Mouse (Mus musculus): ENCODE measurements around the gene Bnip1.

The Bnip1 gene

DNA sequence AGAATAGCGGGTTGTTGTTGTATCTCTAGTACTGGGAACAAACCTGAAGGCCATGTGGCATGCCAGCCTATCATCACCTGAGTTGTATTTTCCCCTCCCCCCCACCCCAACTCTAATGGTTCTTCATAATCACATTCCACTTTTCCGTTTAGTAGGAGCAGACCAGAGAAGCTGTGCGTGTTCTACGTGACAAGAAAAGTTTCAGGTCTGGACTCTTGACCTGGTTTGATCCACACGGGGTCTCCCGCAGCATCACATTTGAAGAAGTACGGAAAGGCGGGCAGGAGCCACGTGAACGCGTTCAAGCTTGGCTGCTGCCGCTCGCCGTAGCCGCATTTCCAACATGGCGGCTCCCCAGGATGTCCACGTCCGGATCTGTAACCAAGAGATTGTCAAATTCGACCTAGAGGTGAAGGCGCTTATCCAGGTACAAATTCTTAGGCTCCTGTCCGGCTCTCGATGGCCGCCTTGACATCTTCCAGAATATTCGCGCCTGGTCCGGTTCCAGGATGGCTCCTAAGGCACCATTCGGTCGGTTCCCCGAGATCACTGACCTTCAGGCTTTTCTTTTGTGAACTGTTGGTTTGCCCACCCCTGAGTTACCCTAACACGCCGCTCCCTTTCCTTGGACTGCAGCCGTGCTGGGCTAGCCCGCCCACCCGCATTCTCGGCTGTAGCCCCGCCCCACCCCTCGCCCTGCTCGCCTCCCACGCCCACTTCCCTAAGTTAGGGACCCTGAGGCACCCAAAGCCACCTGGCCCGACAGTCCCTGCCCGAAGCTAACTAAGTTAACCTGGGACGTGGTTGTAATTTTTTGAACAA is at the start of gene Bnip1:
Gene Bnip1 (plus strand): TSS at position 317 of the 822 bp plus-strand sequence.
- peak; percentile 66 for DNase-seq

DNA sequence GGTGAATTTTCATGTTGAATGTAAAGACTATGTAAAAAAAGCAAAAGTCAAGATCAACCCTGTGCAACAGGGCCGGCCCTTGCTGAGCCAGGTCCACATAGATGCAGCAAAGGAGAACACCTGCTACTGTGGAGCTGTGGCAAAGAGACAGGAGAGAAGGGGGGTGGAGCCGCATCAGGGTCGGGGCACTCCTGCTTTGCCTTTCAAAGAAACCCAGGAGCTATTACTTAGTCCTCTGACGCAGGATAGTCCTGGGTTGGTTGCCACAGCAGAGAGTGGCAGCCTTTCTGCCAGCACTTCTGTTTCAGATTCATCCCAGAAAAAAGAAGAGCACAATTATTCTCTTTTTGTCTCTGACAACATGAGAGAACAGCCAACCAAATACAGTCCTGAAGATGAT is 38.3 kb upstream of the Bnip1 start:
- DNase-seq: no peak

DNA sequence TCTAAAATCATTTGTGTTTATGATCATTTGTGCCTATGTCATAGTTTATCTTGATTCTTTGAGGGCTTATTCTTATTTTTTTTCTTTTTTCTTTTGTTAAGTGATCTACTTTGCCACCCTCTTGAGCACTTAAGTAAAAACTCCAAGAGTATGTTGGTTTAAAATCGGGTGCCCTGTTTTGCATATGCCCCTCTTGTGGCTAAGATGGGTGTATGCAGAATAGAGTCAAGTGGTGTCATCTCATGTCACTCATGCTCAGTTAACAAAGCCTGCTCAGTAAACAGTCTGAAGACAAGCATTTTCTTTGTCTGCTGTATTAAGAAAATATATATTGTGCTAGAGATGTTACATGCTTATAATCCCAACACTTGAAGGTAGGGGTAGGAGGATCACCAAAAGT is 37.6 kb upstream of the Bnip1 start:
- DNase-seq: no peak

DNA sequence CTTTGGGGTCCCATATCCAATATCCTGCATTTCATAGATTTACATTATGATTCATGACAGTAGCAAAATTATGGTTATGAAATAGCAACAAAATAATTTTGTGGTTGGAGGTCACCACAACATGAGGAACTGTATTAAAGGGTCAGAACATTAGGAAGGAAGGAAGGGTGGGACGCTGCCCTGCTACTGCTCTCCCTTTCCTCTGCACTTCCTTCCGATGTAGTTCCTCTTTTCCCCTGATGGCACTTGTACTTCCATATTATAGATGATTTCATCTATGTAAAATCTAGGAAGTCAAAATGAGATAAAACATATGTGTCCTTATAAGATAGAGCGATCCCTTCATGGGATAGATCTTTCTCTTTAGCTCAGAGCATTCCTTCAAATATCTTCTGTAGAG is 30.9 kb upstream of the Bnip1 start:
- DNase-seq: no peak

DNA sequence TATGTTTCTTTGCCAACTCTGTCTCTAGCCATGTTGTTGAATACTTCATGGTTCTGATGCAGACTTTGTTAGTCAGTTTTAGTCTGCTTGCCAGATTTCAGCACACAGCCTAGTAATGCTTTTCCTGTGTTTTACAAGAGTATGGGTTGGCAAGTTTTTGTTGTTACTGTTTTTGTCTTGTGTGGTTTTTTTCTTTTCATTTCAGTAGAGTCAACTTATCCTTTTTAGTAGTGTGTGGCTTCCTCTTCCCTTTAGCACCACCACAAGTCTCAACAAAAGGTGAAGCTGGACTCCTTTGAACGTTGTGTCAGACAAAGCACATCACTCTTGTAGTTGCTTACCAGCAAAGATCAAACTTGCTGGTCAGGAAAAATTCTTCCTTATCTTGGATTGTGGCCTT is 28.6 kb upstream of the Bnip1 start:
- no peak for DNase-seq

DNA sequence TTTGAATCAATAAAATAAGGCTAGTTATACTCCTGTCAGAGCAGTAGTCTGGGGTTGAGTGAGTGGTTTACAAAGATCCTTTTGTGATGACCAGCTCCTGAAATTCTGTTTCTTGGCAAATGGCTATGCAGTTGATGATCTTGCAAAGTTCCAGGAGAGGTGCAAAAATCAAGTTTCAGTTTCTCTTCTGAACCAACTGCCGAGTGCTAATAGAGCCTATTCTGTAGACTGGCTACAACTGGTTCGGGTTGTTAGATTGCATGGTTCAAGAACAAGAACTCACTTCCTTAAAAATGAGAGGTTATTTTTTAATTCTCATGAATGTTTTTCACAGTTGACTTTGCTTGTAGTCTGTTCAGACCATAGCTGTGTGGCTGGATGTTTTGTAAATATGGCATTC is 27.4 kb upstream of the Bnip1 start:
- DNase-seq: no peak

DNA sequence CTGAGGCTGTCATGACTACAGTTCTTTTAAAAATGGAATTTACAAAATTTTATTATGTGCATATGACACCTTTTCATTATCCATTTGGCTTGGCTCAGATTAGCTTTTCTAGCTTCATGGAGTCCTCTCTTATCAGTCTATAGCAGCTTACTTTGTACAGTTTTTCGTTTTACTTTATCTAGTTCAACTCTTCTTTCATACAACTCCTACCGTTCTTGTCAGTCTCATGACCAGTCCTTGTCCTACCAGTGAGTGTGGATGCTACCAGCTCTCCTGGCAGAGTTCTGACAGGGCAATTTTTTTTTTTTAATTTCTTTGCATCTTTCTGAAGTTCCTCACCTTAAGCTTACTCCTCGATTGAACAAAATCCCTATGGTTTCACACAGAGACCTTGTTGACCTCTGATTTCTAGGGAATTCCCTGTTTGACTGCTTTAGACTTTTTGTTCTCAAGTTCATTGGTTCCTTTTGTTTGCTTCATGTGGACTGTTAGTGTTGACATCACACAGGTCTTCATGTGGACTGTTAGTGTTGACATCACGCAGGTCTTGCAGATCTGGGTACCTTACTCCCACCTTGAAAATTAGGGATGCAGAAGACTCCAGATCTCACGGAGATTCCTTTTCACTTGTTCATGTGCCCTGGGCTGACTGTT is 13.6 kb upstream of the Bnip1 start:
- no peak for DNase-seq

DNA sequence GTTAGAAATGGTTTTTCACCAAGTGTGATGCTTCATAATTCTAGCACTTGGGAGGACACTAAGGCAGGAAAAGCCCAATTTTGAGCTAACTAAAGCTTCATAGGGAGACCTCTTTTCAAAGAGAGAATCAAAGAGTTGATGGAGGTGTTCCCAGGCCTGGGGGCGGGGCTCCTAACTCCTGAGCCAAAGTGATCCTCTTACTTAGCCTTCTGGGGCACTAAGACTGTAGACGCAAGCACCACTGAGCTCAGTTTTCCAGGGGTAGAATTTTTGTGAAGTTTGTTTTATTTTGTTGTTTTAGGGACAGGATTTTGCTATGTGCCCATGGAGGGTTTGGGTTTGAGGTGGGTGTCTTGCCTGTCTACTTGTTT is 13.1 kb upstream of the Bnip1 start:
- DNase-seq: no peak

DNA sequence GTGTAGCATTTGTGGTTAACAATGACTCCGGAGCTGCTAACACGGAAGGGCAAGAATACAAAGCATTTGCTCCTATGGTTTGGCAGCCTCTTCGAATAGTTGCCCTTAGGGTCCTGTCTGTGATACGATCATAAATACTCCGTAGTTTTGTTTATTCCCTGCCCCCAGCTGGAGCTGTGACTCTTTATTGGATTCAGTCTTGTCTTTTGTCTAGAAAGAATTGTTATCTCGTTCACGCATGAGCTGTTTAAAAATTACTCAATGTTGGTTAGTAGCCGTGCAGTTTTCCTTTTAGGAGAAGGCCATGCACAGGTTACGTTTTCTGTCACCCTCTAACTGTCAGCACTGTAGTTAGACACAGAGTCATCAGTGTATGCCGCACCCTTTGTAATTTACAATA is 4.7 kb upstream of the Bnip1 start:
- DNase-seq: no peak

DNA sequence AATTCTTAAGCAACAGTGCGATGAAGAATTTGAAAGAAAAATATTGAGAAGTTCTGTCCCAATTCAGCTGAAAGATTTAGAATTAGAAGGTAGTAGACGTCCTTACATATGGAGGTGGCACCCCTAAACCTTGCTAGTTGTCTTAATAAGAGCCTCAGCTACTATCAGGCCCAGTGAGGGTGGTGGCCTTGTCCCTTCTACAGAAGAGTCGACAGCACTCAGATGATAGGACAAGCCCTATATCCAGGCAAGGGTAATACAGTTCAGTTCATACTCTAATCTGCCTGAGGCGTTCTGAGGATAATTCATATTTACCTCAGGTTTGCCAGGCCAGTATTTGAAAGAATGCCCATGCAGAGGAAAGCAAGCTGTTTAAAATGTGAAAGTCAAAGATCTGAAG is 2.9 kb upstream of the Bnip1 start:
- DNase-seq: no peak

DNA sequence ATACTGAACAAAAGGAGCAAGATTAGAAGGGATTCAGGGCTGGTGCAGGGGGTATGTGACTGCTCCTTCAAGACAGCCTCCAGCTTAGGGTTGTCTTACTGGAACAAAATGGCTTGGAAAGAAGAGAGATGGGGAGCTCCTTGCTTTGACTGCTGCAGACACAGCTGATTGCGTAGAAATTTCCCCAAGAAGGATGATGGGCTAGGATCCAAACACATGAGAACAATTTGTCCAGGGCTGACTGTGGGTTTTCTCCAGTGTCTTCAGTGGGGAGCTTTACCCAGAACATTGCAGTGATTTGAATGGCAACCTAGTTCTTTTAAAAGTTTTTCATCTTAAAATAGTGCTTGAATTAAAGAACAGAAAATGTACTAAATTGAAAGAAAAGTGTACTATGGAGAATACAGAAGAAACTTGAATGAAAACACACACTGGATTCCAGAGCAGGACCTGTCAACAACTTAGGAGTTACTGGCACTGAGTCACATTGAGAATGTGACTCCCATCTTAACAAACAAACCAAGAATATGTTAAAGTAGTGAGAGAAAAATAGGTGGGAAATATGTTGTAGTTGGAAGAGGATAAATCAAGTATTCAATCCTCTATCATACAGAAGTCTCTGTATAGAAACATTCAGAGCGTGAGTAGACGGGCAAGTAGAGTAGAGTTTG is 2.3 kb upstream of the Bnip1 start:
- no peak for DNase-seq

DNA sequence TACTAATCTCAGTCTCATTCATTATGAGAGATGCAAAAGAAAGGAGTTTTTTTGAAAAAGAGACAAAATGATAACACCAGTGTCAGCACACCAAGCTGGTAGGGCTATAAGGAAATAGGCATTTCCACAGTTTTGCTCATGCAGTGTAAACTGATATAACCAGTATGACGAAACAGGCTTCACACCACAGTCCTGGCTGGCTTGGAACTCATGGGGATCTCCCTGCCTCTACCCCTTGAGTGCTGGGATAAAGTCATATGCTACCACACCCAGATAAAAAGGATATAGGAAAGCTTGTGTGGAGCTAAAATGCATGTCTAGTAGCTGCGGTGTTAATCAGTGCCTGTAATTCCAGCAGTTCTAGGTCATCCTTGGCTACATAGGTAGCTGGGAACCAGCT is 1.4 kb upstream of the Bnip1 start:
- DNase-seq: no peak

DNA sequence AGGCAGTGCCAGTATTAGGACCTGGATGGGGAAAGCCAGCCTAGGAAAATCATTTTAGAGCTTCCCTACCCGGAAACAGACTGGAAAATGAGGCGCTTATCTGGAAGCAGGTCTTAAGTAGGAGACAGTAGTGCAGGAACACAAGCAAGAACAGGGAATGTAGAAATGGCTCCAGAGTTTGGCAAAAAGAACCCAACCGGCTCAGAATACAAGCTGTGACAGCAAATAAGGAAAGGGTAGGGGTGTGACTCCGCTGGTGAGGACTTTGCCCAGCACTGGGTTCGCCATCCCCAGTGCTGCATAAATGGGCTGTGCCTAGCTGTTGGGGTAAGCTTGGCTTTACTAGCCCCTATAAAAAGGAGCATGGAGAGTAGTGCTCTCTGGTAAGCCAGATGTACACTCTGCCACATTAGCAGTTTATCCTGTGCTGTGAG is 761 bp downstream of the Bnip1 start:
- DNase-seq: no peak

DNA sequence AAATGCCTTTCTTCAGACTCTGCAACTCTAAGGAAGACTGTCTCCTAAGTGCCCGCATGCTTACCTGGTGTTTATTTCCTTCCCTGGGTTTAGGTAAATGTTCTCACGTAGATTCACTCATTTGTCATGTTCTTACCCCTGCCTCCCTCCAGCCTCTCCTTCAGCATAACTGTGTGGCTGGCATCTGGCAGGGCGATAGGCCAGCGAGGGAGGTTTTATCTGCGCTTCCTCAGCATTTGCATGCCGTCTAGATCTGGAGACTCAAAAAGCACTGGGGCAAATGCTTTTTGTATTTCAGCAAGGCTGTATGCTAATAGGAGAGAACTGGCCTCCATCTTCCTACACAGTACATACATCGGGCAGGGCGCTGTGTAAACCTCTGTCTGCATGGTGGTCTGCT is 3.7 kb downstream of the Bnip1 start:
- no peak for DNase-seq

DNA sequence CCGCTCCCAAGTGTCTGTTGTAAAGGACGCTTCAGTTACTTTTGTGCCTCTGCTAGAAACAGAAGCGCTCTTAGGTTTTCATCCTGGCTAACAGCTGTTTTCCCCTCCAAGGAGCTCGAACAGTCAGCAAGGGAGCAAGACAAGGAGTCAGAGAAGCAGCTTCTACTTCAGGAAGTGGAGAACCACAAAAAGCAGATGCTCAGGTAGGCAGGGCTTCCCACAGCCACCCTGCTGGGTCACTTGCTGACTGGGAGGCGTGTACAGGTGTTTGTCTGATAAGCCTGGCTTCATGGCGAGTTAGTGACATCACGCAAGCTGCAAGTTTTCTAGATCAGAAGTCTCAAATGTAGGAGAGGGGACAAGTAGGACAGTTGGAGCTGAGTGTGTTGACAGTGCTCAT is 5.7 kb downstream of the Bnip1 start:
- no peak for DNase-seq

DNA sequence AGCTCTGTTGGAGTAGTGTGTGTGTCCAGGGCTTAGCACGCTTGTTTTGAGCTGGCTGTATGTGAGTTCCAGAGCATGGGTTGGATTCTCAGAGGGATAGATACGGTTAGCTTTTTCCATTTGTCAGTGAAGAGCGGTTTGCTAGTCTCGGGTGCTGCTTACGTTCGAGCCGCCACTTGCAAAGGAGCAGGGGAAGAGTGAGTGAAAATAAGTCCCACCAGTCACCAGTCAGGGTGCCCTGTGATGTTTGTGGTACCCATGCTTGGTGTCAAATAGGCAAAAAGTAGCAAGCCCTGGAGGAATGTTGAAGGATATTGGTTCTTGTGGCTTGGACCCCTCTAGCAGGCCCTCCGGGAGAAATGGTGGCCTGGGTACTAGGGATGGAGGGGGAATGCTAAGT is 8.1 kb downstream of the Bnip1 start:
- DNase-seq: no peak

DNA sequence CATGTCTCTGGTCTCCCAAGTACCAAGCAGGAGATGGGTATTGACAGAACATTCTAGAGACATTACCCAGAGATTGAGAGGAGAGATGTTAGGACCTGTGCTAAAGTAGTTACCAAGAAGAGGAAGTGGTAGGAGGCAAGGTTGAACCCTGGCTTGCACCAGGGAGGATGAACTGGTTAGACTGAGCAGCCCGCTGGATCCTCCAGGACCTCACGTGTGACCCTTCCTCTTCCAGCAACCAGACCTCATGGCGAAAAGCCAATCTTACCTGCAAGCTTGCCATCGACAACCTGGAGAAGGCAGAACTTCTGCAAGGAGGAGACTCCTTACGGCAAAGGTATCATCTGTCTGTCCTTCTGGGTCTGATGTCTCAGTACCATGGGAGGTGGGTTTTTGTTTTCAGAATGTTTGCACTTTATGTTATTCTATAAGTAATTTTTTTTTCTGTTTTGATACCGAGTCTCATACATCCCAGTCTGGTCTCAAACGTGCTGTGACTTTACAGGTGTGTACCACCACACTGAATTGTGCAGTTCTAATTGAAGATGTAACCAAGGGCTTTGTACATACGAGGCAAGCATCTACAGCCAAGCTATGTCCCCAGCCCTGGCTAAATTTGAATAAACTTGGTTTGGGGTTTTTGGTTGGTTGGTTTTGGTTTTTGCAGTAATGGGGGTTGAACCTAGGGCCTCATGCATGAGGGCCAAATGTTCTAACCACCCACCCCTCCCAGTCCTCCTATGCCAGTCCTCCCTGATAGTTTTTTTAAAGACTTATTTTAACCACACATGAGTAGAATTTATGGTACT is 8.8 kb downstream of the Bnip1 start:
- no peak for DNase-seq

DNA sequence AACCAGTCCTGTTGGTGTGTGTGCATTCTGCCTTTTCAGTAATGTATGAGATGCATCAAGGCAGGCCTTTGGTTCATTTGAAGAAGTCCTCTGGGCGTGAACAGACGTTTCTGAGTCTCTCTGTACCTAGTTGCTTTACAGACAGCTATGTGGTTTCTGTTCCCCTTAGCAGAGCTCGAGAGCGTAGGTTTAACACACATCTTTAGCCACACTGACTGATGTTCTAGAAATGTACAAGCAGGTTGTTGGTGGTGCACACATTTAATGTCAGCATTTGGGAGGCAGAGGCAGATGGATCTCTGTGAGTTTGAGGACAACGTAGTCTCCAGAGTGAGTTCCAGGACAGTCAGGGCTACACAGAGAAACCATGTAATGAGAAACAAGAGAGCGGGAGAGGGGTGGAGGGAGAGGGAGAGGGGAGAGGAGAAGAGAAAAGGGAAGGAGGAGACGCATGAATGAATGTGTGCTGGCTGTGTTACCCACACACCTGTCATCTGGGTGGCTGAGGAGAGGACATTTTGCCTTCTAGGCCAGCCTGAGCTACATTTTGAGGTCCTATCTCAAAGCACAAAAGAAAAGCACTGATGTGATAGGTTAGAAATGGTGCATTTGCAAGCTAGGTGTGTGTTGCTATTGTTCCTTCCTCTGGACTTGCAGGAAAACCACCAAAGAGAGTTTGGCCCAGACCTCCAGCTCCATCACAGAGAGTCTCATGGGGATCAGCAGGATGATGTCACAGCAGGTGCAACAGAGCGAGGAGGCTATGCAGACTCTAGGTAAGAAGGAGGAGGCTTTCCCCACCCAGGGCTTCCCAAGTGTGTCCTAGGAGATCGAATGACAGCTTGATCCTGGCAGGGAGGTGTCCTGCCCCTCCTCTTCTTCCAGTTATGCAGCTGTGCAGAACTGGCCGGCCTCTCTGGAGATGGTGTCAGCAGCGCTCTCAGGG is 9.7 kb downstream of the Bnip1 start:
- no peak for DNase-seq

DNA sequence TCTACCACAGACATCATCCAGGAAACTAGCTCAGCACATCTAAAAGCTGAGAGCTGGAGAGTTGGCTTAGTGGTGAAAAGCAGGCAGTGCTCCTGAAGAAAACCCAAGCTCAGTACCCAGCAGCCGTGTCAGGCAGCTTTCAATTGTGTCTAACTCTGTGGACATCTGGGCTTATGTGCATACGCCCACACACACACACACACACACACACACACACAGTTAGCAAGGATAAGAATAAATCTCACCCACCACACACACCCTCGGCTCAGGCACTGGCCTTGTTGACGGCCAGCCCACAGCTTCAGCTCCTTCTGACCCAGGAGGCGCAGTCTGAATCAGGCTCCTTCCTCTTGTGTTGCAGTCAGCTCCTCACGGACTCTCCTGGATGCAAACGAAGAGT is 10.7 kb downstream of the Bnip1 start:
- no peak for DNase-seq

DNA sequence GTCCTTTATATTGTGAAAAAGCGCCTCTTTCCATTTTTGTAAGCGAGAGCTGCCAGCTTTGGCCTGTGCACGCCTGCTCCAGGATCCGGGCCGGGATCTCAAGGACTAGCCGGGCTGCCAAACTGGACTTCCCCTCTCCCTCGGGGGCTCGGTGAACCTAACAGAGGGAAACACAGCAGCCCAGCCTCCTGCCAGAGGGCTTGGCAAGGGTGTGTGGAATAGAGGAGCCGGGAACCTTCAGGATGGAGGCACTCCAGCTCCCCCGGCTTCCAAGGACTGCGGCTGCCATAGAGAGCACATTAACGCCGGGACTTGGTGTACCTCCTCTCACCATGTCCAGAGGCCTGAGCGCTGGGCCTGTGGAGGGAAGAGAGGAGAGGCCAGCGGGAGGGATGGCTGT is 11.2 kb downstream of the Bnip1 start:
- no peak for DNase-seq

DNA sequence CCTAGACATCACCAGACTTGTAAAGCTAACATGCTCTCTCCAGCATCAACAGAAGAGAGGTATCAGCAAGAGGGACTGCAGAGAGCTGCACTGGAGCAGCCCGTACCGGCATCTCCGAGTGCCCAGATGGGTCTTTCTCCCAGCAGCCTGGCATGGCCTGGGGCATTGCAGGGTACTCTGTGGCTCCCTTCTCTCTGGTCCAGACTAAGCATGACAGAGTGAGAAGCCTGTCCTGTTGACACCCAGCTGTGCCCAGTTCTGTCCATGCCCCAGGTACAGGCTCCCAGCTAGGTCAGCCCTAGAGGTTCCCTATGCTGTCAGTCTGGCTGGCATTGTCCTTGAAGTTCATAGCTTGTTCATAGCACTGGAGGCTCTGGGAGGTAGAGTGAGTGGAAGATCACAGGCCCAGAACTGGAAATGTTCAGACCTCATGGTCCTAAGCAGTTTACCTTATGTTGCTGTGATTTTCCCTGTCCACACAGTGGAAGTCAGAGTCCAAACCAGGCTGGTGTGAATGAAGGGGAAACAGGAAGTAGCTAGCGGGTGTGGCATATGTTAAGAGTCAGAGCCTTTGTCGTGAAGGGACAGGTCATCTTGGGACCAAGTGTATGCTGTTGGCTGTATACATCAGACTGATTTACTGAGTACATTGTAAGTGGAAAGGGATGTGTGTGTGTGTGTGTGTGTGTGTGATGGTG is 12.4 kb downstream of the Bnip1 start:
- DNase-seq: no peak

DNA sequence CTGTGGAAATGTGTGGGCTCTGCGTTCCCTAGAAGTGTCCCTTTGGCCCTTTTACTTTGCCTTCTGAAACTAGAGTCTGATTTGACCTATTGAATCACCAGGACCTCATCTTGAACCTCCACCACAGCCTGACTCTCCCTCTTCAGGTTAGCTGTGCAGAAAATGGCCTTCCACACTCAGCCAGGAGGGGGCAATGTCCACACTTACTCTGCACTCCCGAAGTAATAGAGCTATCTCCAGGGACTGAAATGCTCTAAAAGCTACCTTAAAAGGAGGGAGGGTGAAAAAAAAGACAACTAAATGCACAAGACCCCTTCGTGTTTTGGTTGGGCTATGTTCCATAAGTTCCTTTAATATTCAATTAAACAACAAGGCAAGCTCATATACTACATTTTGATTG is 13.9 kb downstream of the Bnip1 start:
- no peak for DNase-seq
